Mouse (Mus musculus): ENCODE data around the gene Plin3. TPM values are rescaled to one million over a fixed set of nuclear protein-coding genes. Genes with fewer than 3 reads are reported as not detected.

Gene Plin3
- polyA plus RNA-seq, 2 experiments from 2014 or later, result 31.8 to 32.1 TPM

DNA sequence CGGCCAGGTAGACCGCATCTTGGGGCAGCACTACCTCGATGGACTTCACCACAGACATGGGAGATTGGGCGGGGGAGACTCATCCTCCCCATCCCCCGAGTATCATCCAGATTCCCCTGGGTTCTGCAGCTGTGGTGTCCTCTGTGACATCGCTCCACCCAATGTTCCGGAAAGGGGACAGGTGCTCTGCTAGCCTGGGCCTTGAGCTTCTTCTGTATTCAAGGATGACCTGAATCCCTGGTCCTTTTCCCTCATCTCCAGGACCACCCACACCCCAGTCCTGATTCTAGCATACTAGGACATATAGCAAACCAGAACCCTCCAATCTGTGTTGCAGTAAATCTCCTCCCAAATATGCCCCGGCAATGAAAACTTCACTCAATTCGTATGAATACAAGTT is 7.5 kb upstream of the Plin3 start, which contains the start of gene Arrdc5:
Gene Arrdc5, minus strand, starts transcription at position 101 of the 400 bp plus-strand sequence.
- ATAC-seq, result no peak

GRCm38 (mm10) chr17:56298238-56298637 is 5.6 kb upstream of the Plin3 start:
- ATAC-seq, result no peak

DNA sequence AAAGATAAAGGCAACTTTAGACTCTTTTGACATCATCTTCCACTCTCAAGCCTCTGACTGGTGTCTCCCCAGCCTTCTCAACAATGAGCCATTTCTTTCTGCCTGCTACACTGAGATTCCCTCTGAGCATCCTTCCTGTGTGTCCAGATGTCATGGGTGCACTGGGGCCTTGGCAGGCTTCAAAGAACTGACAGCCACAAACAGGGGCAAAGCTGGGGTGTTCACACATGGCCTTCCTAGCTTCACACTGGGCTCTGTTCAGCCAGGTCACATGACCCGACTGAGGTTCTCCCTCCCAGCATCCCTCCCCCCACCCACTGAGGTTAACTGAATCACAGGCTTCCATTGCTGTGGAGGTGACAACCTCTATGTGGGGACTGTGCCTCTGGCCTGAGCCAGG is 3.5 kb upstream of the Plin3 start:
- ATAC-seq, result no peak

GRCm38 (mm10) chr17:56294241-56294640 is 1.6 kb upstream of the Plin3 start:
- no peak for ATAC-seq

- ATAC-seq, result no peak
Measured at GRCm38 (mm10) chr17:56293291-56293690, 618 bp upstream of the Plin3 start.

GRCm38 (mm10) chr17:56291826-56292475 is 722 bp downstream of the Plin3 start:
- no peak for ATAC-seq

DNA sequence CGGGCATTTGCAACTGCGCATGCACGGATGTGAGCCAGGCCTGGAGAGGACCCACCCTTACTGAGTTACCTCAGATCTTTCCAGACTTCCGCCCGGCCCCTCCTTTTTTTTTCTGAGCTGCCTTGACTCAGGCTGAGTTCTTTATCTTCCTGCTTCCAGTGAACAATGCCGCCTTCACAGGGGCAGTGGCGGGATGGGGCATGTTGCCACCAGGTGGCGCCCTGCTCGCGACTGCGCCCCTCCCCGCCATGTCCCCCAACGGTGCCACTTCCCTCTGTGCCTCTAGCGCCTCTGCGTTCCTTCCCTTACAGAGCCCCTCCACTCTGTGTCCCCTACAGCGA is 1.5 kb downstream of the Plin3 start:
- peak; percentile 90 for ATAC-seq

DNA sequence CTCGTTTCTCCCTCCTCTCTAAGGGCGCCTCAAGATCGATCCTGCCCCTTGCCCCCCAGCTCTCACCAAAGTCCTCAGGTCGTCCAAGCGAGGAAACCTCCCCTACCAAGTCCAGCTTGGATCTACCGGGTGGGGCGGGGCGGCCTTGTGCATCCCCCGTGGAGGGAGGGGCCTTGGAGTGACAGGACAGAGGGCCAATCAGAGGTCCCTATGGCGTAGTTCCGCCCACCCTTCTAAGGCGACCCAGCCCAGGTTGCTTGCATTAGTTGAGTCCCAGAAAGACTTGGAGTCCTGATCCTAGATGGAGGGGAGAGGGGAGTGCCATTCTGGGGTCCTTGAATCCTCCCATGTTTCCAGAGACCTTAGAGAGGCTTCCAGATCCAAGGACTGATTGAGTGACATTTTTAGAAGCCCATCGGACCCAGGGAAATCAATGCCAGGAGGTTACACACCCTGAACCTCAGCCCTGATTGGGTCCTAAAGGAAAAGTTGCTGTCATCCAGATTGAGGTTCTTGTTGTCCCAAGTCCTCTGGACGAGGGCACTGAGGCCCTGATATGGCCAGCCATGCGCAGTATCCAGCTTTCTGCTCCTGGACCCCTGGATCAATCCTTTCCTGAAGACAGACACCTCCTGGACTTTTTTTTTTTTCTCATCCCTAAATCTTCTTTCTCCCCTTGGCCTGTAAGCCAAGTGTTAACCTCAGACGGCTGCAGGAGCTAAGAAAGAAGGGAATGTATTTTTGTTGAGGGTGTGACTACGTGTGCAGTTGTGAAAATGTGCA is 2.1 kb downstream of the Plin3 start:
- peak; percentile 74 for ATAC-seq

GRCm38 (mm10) chr17:56289371-56290331 is 3.0 kb downstream of the Plin3 start:
- peak; percentile 17 for ATAC-seq

- no peak for ATAC-seq
Measured at GRCm38 (mm10) chr17:56288866-56289265, 3.8 kb downstream of the Plin3 start.

- ATAC-seq, result no peak
Measured at GRCm38 (mm10) chr17:56287830-56288229, 4.8 kb downstream of the Plin3 start.

- no peak for ATAC-seq
Measured at GRCm38 (mm10) chr17:56285995-56286394, 6.7 kb downstream of the Plin3 start.

DNA sequence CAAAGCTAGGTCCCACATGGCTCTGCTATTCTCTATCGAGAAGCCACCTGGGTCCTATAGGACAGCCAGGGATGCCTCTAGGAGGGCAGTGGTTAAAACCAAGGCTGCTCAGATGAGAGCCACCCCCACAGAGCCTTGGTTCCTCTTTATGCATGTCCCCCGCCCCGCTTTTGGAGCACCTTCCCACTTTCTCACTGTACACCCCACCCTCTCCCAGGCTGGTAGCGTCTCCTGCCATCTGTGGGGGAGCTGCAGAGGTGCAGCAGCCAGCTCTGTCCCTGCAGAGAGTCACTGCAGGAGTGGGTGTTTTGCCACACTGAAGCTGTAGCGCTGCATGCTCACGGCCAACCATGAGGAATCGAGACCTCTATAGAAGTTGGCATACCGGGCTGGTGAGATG is 9.4 kb downstream of the Plin3 start:
- ATAC-seq, result no peak

DNA sequence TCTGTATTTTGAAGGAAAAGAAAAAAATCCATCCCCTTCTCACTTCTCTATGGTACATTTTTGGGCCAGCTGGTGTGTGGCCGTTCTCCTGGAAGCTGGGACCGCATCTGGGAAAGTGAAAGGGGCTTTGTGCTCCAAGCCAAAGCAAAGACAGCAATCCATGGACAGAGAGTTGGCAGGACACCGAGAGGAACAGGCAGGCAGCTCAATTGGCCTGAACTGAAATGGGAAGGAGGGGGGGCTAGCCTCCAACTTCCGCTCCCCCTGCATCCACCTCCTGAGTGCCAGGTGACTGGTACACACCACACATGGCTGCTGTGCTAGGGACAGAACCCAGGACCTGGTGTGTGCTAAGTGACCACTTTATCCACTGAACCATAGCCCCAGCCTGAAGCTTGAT is 9.9 kb downstream of the Plin3 start:
- no peak for ATAC-seq

- ATAC-seq, result no peak
Measured at GRCm38 (mm10) chr17:56281193-56281592, 11.5 kb downstream of the Plin3 start.

GRCm38 (mm10) chr17:56279481-56280155 is 13.1 kb downstream of the Plin3 start:
- ATAC-seq, result no peak

GRCm38 (mm10) chr17:56278340-56278739 is 14.3 kb downstream of the Plin3 start:
- no peak for ATAC-seq

DNA sequence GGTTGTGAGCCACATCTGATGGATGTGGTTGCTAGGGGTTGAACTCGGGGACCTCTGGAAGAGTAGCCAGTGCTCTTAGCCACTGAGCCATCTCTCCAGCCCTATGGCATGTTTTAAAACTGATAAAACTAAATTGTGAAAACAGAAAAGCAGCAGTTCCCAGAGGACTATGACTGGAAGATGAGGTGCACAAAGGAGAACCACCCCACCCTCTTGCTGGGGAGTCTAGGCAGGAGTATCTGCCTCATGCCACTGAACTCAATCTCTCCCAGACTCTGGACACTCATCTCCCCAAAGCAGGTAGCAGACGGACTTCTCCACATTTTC is 15.1 kb downstream of the Plin3 start:
- ATAC-seq, result no peak

DNA sequence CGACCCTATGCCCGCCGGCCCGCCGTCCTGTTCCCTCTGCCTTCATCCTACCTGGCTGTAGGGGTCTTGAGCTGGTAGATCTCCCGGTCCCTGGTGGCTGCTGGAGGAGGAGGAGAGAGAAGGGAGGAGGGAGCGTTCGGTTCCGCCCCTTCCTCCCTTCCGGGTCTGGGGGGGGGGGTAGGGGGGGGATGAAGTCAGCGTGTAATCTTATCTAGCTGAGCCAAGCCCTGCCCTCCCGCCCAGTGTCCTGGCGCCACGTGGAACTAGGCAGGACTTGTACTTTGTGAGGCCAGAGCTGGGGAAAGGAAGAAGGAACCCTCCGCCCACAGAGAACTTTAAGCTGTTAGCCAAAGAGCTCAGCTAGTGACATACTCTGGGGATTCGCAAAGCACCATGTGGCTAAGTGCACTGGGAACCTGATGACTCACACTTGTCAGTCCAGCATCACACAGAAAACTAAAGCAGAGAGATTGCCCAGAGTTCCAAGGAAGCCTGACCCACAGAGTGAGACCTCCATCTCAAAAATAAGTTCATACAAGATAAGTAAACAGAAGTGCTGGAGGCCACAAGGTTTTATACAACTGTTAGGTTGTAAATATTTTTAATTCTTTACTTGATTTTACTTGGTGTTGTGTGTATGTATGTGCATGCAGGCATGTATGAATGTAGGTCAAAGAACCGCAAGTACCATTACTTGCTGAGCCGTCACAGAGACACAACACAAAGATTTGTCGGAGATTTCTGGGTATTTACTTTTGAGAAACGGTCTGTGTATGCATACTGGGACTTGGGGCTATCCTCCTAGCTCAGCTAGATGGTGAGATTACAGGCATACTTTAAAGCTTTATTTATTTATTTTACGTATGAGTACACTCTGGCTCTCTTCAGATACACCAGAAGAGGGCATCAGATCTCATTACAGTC is 15.8 kb downstream of the Plin3 start, which contains the start of gene Ticam1:
Gene Ticam1, minus strand, starts transcription at position 144 of the 924 bp plus-strand sequence.
- peak; percentile 82 for ATAC-seq

- ATAC-seq, result no peak
Measured at GRCm38 (mm10) chr17:56275842-56276480, 16.7 kb downstream of the Plin3 start.

GRCm38 (mm10) chr17:56273986-56274385 is 18.7 kb downstream of the Plin3 start:
- no peak for ATAC-seq

Data from CD4-positive, CD25-positive, alpha-beta regulatory T cell, adult 4 months (primary cell).